Mouse (Mus musculus): Measurements from ENCODE around the gene Igf2bp1.
"Not testable (repeated sequence)": the region's sequence is repeated elsewhere in the genome, so short reads cannot be mapped to it uniquely, and the experiment has no call there.

Igf2bp1 gene

GRCm38 (mm10) chr11:95957407-95957806, 48.3 kb downstream of the Igf2bp1 start:
- DNase-seq = no peak

GRCm38 (mm10) chr11:95953313-95953712, 52.4 kb downstream of the Igf2bp1 start:
- DNase-seq = no peak

- no peak for DNase-seq
These were observed 59.8 kb downstream of the Igf2bp1 start for GRCm38 (mm10) chr11:95945838-95946472.

- DNase-seq = peak; percentile 19
These were observed 65.8 kb downstream of the Igf2bp1 start for GRCm38 (mm10) chr11:95939828-95940507.

- peak; percentile 72 for DNase-seq
These were observed 69.3 kb downstream of the Igf2bp1 start for GRCm38 (mm10) chr11:95936409-95936808.

DNA sequence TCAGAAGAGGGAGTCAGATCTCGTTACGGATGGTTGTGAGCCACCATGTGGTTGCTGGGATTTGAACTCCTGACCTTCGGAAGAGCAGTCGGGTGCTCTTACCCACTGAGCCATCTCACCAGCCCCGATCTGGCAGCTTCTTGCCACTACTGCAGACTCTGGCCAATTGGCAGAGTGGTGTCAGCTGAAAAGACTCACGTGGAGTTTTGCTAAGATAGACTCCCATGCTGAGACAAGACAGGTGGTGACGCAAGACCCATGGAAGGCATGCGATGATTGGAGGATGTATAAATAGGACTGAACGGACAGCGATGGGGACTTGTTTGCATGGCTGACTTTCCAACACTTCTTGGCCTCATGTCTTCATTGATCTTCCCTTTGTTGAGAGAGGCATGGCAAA, 73.6 kb downstream of the Igf2bp1 start:
- not testable (repeated sequence) for DNase-seq

- DNase-seq = no peak
These were observed 79.3 kb downstream of the Igf2bp1 start for GRCm38 (mm10) chr11:95926398-95926797.

DNA sequence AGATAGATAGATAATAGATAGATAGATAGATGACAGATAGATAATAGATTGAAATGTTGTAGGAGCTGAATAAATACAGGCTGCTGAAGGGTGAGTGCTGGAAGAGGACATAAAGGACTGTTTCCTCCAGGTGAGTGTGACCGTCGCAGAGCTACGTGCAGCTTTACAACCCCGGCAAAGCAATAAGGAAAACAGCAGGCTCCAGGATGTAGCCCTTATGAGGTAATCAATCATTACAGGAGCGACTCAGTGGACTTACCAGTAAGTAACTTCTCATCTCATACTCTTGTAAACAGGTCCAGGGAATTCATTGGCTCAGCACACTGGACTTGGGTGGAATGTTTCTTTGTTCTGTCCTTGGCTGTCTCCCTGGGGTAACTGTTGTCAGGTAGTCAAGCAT, 79.8 kb downstream of the Igf2bp1 start:
- no peak for DNase-seq

GRCm38 (mm10) chr11:95924215-95924614, 81.5 kb downstream of the Igf2bp1 start:
- no peak for DNase-seq

DNA sequence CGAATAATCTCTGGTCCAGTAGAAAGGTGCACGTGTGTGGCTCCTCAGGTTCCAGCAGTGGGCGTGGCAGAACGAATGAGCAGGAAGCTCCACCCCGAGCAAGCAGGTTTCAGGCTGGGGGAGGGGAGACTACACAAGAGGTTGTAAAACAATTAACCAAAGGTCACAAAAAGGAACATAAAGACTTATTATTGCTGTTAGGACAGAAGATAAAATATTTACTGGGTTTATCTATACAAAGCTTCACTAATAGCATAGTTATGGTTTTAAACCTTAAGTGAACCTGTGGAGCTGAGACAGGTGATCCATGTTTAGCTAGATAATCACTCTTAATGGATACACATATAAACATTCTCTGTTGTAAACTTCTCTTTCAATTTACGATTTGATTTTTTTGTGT, 82.3 kb downstream of the Igf2bp1 start:
- DNase-seq = not testable (repeated sequence)

DNA sequence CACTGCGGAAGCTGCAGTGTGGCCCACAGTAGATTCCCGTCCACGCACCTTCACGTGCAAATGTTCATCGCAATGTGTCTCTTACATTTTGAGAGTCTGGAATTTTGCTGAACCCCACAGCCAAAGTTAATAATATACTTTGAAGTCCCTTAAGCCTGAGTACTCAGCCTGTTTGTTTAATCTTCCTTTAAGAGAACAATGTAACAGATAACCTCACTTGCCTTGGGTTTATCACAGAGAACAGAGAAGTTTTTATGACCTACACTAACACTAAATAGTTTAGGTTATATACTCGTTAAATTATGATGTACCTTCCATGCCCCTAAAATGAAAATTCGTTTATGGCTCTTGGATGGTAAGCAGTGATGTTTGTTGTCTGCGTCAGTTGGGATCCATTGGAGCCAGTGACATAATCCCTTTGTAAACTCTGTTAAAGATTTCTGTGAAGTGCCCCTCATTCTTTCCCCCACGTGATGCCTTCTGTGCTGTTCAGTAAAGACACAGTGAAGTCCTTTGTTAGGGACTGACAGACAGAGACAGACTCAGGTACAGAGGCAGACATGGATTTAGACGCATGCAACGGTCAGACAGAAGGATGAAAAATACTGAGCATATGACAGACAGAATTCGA, 83.6 kb downstream of the Igf2bp1 start:
- no peak for DNase-seq

- DNase-seq = no peak
These were observed 89.3 kb downstream of the Igf2bp1 start for GRCm38 (mm10) chr11:95916426-95916825.

DNA sequence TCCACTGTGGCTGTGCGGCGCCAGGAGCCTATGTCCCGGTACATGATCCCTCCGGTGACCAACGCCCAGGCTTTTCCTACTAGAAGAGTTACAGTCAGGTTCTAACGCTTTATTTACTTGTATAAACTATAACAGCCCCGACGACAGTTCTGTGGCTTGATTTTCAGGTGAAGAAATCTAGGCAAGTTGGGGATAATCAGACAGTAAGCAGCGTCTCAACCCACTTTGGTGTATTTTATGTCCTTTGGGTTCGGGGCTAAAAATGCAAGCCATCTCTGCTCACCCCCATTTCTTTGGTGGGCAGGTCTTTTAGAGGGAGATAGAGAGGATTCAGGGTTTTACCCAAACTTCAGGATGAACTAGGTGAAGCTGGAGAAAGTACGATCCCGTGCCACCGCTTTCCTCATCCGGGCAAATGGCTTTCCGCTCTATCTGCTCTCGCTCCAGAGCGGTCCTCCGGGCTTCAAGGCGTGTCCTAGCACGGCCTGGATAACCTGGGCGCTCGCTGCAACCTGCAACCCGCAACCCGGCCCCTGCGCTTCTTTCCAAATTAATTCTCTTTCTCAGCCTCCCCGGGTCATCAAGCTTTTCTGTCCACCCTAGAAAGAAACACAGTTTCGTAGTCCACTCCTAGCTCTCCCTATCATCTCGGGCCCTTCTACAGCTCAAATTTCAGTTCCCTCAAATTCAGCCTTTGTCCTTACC, 90.6 kb downstream of the Igf2bp1 start:
- no peak for DNase-seq

GRCm38 (mm10) chr11:95914571-95914991, 91.2 kb downstream of the Igf2bp1 start, which contains the start of gene B4galnt2:
B4galnt2 (minus strand) TSS chr11:95914891.
- peak; percentile 5 for DNase-seq

DNA sequence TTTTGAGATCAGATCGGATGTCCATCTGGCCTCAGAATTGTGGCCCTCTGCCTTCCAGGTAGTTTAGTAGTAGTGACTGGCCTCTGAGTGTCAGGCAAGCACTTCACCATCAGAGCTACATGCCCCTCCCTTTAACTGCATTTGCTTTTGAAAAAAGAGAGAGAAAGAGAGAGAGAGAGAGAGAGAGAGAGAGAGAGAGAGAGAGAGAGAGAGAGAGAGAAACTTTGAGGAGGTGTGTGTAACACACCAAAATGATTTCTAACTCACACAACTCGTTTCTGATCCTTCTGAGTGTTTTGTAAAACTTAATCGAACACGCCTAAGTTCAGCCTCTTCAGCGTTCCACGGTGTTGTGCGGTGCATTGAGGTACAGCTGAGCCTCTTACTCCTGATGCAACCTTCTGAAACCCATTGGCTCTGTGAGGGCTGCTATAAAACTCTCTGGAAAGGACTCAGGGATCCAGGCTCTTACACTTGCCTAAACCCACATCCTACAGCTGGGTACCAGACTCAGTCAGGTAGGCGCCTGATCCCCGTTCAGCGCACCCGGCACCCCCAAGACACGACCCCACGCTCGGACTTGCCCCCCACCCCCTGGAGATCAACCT, 91.7 kb downstream of the Igf2bp1 start:
- DNase-seq = no peak

GRCm38 (mm10) chr11:95911579-95911978, 94.2 kb downstream of the Igf2bp1 start:
- no peak for DNase-seq

- DNase-seq = no peak
These were observed 97.8 kb downstream of the Igf2bp1 start for GRCm38 (mm10) chr11:95907805-95908524.
